Mouse (Mus musculus) heart, postnatal 0 days (tissue): ENCODE data around the gene B4galnt3.

Experiments
- CTCF ChIP-seq: IDR thresholded peaks from 2 replicates; pipeline ENCODE4 v1.5.1; 2016; ENCODE audit warnings: antibody characterized with exemption, control low read depth, low read depth
- EP300 ChIP-seq: IDR thresholded peaks from 2 replicates; pipeline ENCODE4 v1.6.1; 2016; ENCODE audit warnings: antibody characterized with exemption, low read depth

DNA sequence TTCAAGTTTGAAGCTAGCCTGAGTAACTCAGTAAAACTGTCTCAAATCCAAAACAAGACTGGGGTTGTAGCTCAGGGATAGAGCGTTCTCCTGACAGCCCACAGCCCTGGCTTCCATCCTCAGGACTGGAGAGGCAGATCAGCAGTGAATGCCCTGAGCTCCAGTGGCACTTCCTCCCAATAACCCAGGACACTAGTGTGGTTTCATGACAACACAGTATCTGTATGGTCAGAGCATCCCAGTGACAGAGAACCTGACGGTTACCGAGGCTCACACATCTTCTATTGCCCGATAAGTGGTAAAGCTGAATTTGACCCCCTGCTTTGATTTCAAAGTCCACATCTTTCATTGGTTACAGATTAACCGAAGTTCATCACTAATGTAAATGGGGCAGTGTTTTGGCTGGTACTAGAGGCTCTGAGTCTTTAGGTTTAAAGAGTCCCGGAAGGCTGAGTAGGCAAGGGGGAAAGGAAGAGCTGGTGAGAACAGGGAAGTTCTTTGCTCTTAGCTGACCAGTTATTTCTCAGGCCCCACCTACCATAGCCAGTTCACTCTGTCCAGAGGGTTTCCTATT is 120.2 kb downstream of the B4galnt3 start:
- TF ChIP-seq CTCF (no peak), EP300 (no peak)
